Mouse (Mus musculus): ENCODE measurements around the gene Il6ra. TPM values are rescaled to one million over a fixed set of nuclear protein-coding genes. Genes with fewer than 3 reads are reported as not detected.

Il6ra gene
- polyA plus RNA-seq, 1 experiment = 1.9 TPM

DNA sequence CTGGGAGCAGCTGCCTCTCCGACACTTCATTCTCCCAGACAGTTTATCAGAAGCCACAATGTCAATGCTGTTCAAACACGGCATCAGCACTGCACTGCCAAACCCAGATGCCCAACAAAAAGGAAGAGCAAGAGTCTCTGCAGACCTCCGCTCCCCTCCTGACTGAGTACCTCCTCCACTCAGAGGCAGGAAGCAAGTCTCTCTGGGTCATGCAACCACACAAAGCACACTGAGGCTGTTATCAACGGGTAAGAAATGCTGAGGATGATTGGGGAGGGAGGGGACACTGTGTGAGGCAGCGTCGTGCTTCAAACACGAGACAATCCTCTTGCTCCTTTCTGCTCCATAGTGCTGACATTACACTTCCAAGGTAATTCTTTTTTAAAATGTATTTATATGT lies 93.1 kb downstream of the Il6ra start:
- Histone ChIP-seq H3K27ac (ENCODE audit: insufficient read depth, low read length) (no peak overlapping the region), H3K4me1 (ENCODE audit: control insufficient read depth, insufficient read depth, low read length) (no peaks in the 10 kb centered on the region), H3K4me3 (ENCODE audit: insufficient read depth, low read length) (no peak overlapping the region)
- no peak for TF ChIP-seq CTCF (IDR thresholded peaks at IDR 0.05; ENCODE audit: borderline replicate concordance, insufficient read depth, low read length)
- TF ChIP-seq POLR2A (IDR thresholded peaks at IDR 0.05; ENCODE audit: low read depth, low read length) = no peak

DNA sequence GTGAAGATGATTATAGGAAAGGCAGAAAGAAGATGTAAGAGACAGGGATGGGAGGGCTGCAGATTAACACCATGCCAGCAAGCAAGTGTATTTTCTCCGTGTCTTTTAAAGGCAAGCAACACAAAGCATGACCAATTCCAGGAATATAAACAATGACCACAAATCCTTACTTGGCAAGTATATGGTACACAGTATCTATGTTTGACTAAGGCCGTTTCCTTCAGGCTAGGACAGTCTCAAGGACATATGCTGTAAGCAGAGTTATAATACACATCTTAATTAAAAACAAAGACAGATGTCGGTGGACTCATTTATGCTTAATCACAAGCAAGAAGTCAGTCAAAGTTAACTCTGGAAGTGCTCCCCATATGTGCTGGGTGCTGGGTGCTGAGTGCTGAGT lies 94.4 kb downstream of the Il6ra start:
- no peak overlapping the region for H3K4me3 ChIP-seq (ENCODE audit: insufficient read depth, low read length)
- no peak overlapping the region for H3K27ac ChIP-seq (ENCODE audit: insufficient read depth, low read length)
- no peaks in the 10 kb centered on the region for H3K4me1 ChIP-seq (ENCODE audit: control insufficient read depth, insufficient read depth, low read length)
- TF ChIP-seq POLR2A (IDR thresholded peaks at IDR 0.05; ENCODE audit: low read depth, low read length) = no peak
- no peak for TF ChIP-seq CTCF (IDR thresholded peaks at IDR 0.05; ENCODE audit: borderline replicate concordance, insufficient read depth, low read length)

DNA sequence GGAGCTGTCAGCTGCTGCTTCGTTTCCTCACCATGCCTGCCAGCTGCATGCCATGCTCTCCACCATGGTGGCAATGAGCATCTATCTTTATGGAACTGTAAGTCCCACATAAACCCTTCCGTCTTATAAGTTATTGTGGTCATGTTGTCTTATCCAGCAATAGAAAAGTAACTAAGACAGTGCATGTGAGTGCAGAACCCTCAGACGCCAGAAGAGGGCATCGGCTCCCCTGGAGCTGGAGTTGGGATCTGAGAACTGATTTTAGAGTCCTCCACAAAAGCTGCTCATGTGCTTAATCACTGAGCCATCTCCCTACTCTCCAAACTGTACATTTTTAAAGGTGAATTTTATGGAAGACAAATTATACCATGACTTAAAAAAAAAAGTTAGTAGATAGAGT lies 95.9 kb downstream of the Il6ra start:
- TF ChIP-seq POLR2A (IDR thresholded peaks at IDR 0.05; ENCODE audit: low read depth, low read length) = no peak
- TF ChIP-seq CTCF (IDR thresholded peaks at IDR 0.05; ENCODE audit: borderline replicate concordance, insufficient read depth, low read length) = no peak; the same call in 1 of the 2 replicates
- Histone ChIP-seq H3K4me1 (ENCODE audit: control insufficient read depth, insufficient read depth, low read length) (no peaks in the 10 kb centered on the region), H3K4me3 (ENCODE audit: insufficient read depth, low read length) (no peak overlapping the region), H3K27ac (ENCODE audit: insufficient read depth, low read length) (no peak overlapping the region)

Other genes starting within 250 kb of the Il6ra start
- 23.2 and 24.1 TPM in 2 replicates for gene Adar, start 198.2 kb downstream of the Il6ra start, polyA plus RNA-seq (2011; ENCODE audit: insufficient read length, low read depth, missing spikeins)
- gene Chrnb2, start 148.6 kb downstream of the Il6ra start, polyA plus RNA-seq (2011; ENCODE audit: insufficient read length, low read depth, missing spikeins) = 0.22 and 0.39 TPM in 2 replicates
- gene Ube2q1, start 139.6 kb downstream of the Il6ra start, polyA plus RNA-seq (2011; ENCODE audit: insufficient read length, low read depth, missing spikeins) = 77.4 and 84.9 TPM in 2 replicates
- gene She, start 81.8 kb downstream of the Il6ra start, polyA plus RNA-seq (2011; ENCODE audit: insufficient read length, low read depth, missing spikeins) = 0.17 TPM in 1 of 2 replicates, not detected in the other
- gene Atp8b2, start 50.3 kb upstream of the Il6ra start, polyA plus RNA-seq (2011; ENCODE audit: insufficient read length, low read depth, missing spikeins) = 109 and 120 TPM in 2 replicates
- gene Hax1, start 85.6 kb upstream of the Il6ra start, polyA plus RNA-seq (2011; ENCODE audit: insufficient read length, low read depth, missing spikeins) = 132 and 163 TPM in 2 replicates
- gene 4933434E20Rik, start 138.4 kb upstream of the Il6ra start, polyA plus RNA-seq (2011; ENCODE audit: insufficient read length, low read depth, missing spikeins) = 110 and 114 TPM in 2 replicates
- gene Ubap2l, start 139.4 kb upstream of the Il6ra start, polyA plus RNA-seq (2011; ENCODE audit: insufficient read length, low read depth, missing spikeins) = 241 and 256 TPM in 2 replicates
- 498 and 523 TPM in 2 replicates for gene Tpm3, start 159.5 kb upstream of the Il6ra start, polyA plus RNA-seq (2011; ENCODE audit: insufficient read length, low read depth, missing spikeins)
- 0.86 and 0.99 TPM in 2 replicates for gene Nup210l, start 190.9 kb upstream of the Il6ra start, polyA plus RNA-seq (2011; ENCODE audit: insufficient read length, low read depth, missing spikeins)